Mouse (Mus musculus): ENCODE measurements at regions not wholly inside any gene's neighbourhood (a gene's known extent, or its start where the extent isn't known, plus 50 kb on each side); places are given as distances from the start of the nearest gene placed in this dataset.

- no peaks in the 10 kb centered on the region for H3K27me3 ChIP-seq
- WGBS: 73% methylated on average over 2 of the region's 2 CpGs
These were observed 4773.0 kb downstream of the 9330182O14Rik start for GRCm38 (mm10) chr15:44907133-44907532.

GRCm38 (mm10) chr15:44913434-44913833 is 4779.3 kb downstream of the 9330182O14Rik start:
- Histone ChIP-seq H3K4me1 (replicated peaks) (no peaks in the 10 kb centered on the region), H3K9me3 (no peaks in the 10 kb centered on the region), H3K4me2 (replicated peaks) (no peak overlapping the region), H3K9ac (replicated peaks) (no peak overlapping the region), H3K4me3 (replicated peaks) (no peak overlapping the region), H3K27ac (no peak overlapping the region), H3K36me3 (no peaks in the 10 kb centered on the region), H3K27me3 (no peaks in the 10 kb centered on the region)
- WGBS: 86% methylated on average over 7 of the region's 7 CpGs
- no peak for ATAC-seq

More at GRCm38 (mm10) chr15:44907133-44907532, 4773.0 kb downstream of the 9330182O14Rik start:
- no peaks in the 10 kb centered on the region for H3K36me3 ChIP-seq
- no peak for ATAC-seq
- no peaks in the 10 kb centered on the region for H3K9me3 ChIP-seq
- no peak overlapping the region for H3K4me2 ChIP-seq (replicated peaks)
- H3K4me3 ChIP-seq (replicated peaks): no peak overlapping the region
- H3K9ac ChIP-seq (replicated peaks): no peak overlapping the region
- no peaks in the 10 kb centered on the region for H3K4me1 ChIP-seq (replicated peaks)
- no peak overlapping the region for H3K27ac ChIP-seq

GRCm38 (mm10) chr15:44915005-44915404 is 4780.8 kb downstream of the 9330182O14Rik start:
- H3K27me3 ChIP-seq: no peaks in the 10 kb centered on the region
- no peaks in the 10 kb centered on the region for H3K4me1 ChIP-seq (replicated peaks)
- no peak overlapping the region for H3K4me3 ChIP-seq (replicated peaks)
- H3K9me3 ChIP-seq: no peaks in the 10 kb centered on the region
- no peaks in the 10 kb centered on the region for H3K36me3 ChIP-seq
- H3K4me2 ChIP-seq (replicated peaks): no peak overlapping the region
- no peak overlapping the region for H3K9ac ChIP-seq (replicated peaks)
- 88% methylated on average over 2 of the region's 2 CpGs for WGBS
- no peak overlapping the region for H3K27ac ChIP-seq
- no peak for ATAC-seq

GRCm38 (mm10) chr15:44916479-44916878 is 4782.3 kb downstream of the 9330182O14Rik start:
- Histone ChIP-seq H3K4me3 (replicated peaks) (no peak overlapping the region), H3K4me1 (replicated peaks) (no peaks in the 10 kb centered on the region), H3K27me3 (no peaks in the 10 kb centered on the region), H3K9me3 (no peaks in the 10 kb centered on the region), H3K36me3 (no peaks in the 10 kb centered on the region), H3K9ac (replicated peaks) (no peak overlapping the region), H3K27ac (no peak overlapping the region), H3K4me2 (replicated peaks) (no peak overlapping the region)
- WGBS: 84% methylated on average over 1 of the region's 1 CpGs
- ATAC-seq: no peak

GRCm38 (mm10) chr15:44924686-44925085 is 4790.5 kb downstream of the 9330182O14Rik start:
- H3K27me3 ChIP-seq: no peaks in the 10 kb centered on the region
- 92% methylated on average over 1 of the region's 1 CpGs for WGBS
- no peaks in the 10 kb centered on the region for H3K4me1 ChIP-seq (replicated peaks)
- H3K9me3 ChIP-seq: no peaks in the 10 kb centered on the region
- ATAC-seq: no peak
- no peaks in the 10 kb centered on the region for H3K36me3 ChIP-seq
- H3K27ac ChIP-seq: no peak overlapping the region
- no peak overlapping the region for H3K9ac ChIP-seq (replicated peaks)
- H3K4me3 ChIP-seq (replicated peaks): no peak overlapping the region
- H3K4me2 ChIP-seq (replicated peaks): no peak overlapping the region

GRCm38 (mm10) chr15:44927058-44927457 is 4792.9 kb downstream of the 9330182O14Rik start:
- Histone ChIP-seq H3K4me1 (replicated peaks) (no peaks in the 10 kb centered on the region), H3K4me2 (replicated peaks) (no peak overlapping the region), H3K27ac (no peak overlapping the region), H3K9ac (replicated peaks) (no peak overlapping the region), H3K9me3 (no peaks in the 10 kb centered on the region), H3K27me3 (no peaks in the 10 kb centered on the region), H3K4me3 (replicated peaks) (no peak overlapping the region), H3K36me3 (no peaks in the 10 kb centered on the region)
- no peak for ATAC-seq
- 82% methylated on average over 3 of the region's 3 CpGs for WGBS

- Histone ChIP-seq H3K4me2 (replicated peaks) (no peak overlapping the region), H3K4me3 (replicated peaks) (no peak overlapping the region)
- WGBS: 89% methylated on average over 4 of the region's 4 CpGs
These were observed 4814.5 kb downstream of the 9330182O14Rik start for GRCm38 (mm10) chr15:44948626-44949025.

GRCm38 (mm10) chr15:44950952-44951642 is 4816.9 kb downstream of the 9330182O14Rik start:
- 91% methylated on average over 7 of the region's 7 CpGs for WGBS
- Histone ChIP-seq H3K27ac (no peak overlapping the region), H3K9ac (replicated peaks) (no peak overlapping the region), H3K4me2 (replicated peaks) (no peak overlapping the region), H3K9me3 (no peaks in the 10 kb centered on the region), H3K36me3 (no peaks in the 10 kb centered on the region), H3K27me3 (no peaks in the 10 kb centered on the region), H3K4me1 (replicated peaks) (no peaks in the 10 kb centered on the region), H3K4me3 (replicated peaks) (no peak overlapping the region)
- peak; percentile 53; the same call in 1 of the 2 replicates for ATAC-seq

More at GRCm38 (mm10) chr15:44948626-44949025, 4814.5 kb downstream of the 9330182O14Rik start:
- no peaks in the 10 kb centered on the region for H3K9me3 ChIP-seq
- no peak overlapping the region for H3K9ac ChIP-seq (replicated peaks)
- no peaks in the 10 kb centered on the region for H3K36me3 ChIP-seq
- no peaks in the 10 kb centered on the region for H3K4me1 ChIP-seq (replicated peaks)
- no peak for ATAC-seq
- no peak overlapping the region for H3K27ac ChIP-seq
- H3K27me3 ChIP-seq: no peaks in the 10 kb centered on the region

Measured in midbrain, embryonic 13.5 days (tissue).